Mouse (Mus musculus) MEL (cell line): ENCODE measurements at regions not wholly inside any gene's neighbourhood (a gene's known extent, or its start where the extent isn't known, plus 50 kb on each side); places are given as distances from the start of the nearest gene placed in this dataset.

Experiments
- DNase-seq: peaks from one replicate; pipeline ENCODE4 v3.0.0; 2011; ENCODE audit warnings: low read depth, low spot score
- H3K27ac ChIP-seq: 2 replicates; pipeline ENCODE4 v1.5.1; 2012; ENCODE audit warnings: low read depth, mild to moderate bottlenecking, control low read depth, low read length, moderate library complexity; ENCODE audit not compliant: control insufficient read depth
- H3K27me3 ChIP-seq, 2 experiments: fragments of 150-350 bp in 1 of 2; sonication (generic) in 1 of 2; 2 replicates each; pipeline ENCODE4 v1.6.1; 2012; ENCODE audit warnings: low read length in 2 of 2, mild to moderate bottlenecking in 2 of 2, improper control_type of control experiment in 1 of 2, moderate library complexity in 1 of 2; ENCODE audit not compliant: insufficient read depth in 2 of 2, control insufficient read depth in 1 of 2
- H3K36me3 ChIP-seq, 2 experiments: 2 replicates each; pipeline ENCODE4 v1.6.1; 2012 to 2014; ENCODE audit warnings: low read length in 2 of 2, improper control_type of control experiment in 1 of 2, inconsistent platforms in 1 of 2, mild to moderate bottlenecking in 1 of 2; ENCODE audit not compliant: insufficient read depth in 2 of 2, control insufficient read depth in 1 of 2
- H3K4me1 ChIP-seq, 2 experiments: fragments of 150-350 bp in 1 of 2; sonication (generic) in 1 of 2; 2 replicates each; pipeline ENCODE4 v1.6.1; 2012; ENCODE audit warnings: low read length in 2 of 2, improper control_type of control experiment in 1 of 2, mild to moderate bottlenecking in 1 of 2; ENCODE audit not compliant: insufficient read depth in 2 of 2, control insufficient read depth in 1 of 2
- H3K4me3 ChIP-seq, 2 experiments: fragments of 150-350 bp in 1 of 2; sonication (generic) in 1 of 2; 2 replicates each; pipeline ENCODE4 v1.5.1; 2012; ENCODE audit warnings: low read depth in 2 of 2, low read length in 2 of 2, mild to moderate bottlenecking in 2 of 2, moderate library complexity in 2 of 2, control low read depth in 1 of 2, improper control_type of control experiment in 1 of 2; ENCODE audit not compliant: control insufficient read depth in 1 of 2, insufficient read depth in 1 of 2
- H3K79me2 ChIP-seq: 2 replicates; pipeline ENCODE4 v1.6.1; 2012; ENCODE audit warnings: mild to moderate bottlenecking, low read length, moderate library complexity; ENCODE audit not compliant: control insufficient read depth, poor library complexity, insufficient read depth
- H3K9ac ChIP-seq: 2 replicates; pipeline ENCODE4 v1.6.1; 2012; ENCODE audit warnings: low read depth, mild to moderate bottlenecking, control low read depth, low read length, moderate library complexity; ENCODE audit not compliant: control insufficient read depth, poor library complexity, severe bottlenecking
- H3K9me3 ChIP-seq: fragments of 150-350 bp; sonication (generic); replicated peaks from 2 replicates; pipeline ENCODE4 v1.6.1; 2012; ENCODE audit warnings: mild to moderate bottlenecking, low read length, improper control_type of control experiment, moderate library complexity; ENCODE audit not compliant: insufficient read depth
- BHLHE40 ChIP-seq: IDR thresholded peaks from 2 replicates; pipeline ENCODE4 v1.6.1; 2012; ENCODE audit warnings: low read depth, mild to moderate bottlenecking, inconsistent platforms, low read length, improper control_type of control experiment, borderline replicate concordance
- CHD1 ChIP-seq: IDR thresholded peaks from 2 replicates; pipeline ENCODE4 v1.6.1; 2012; ENCODE audit warnings: low read depth, mild to moderate bottlenecking, inconsistent platforms, low read length, improper control_type of control experiment
- CHD2 ChIP-seq: IDR thresholded peaks from 2 replicates; pipeline ENCODE4 v1.6.1; 2011; ENCODE audit warnings: low read length, improper control_type of control experiment
- CTCF ChIP-seq, 3 experiments: IDR thresholded peaks in 2 of 3; conservative IDR thresholded peaks in 1 of 3; 2 replicates each; pipeline ENCODE4 v1.5.1; 2011 to 2012; ENCODE audit warnings: low read length in 3 of 3, low read depth in 2 of 3, mild to moderate bottlenecking in 2 of 3, improper control_type of control experiment in 1 of 3, inconsistent platforms in 1 of 3, mixed read lengths in 1 of 3, moderate library complexity in 1 of 3; ENCODE audit not compliant: control insufficient read depth in 1 of 3, insufficient read depth in 1 of 3, poor library complexity in 1 of 3, severe bottlenecking in 1 of 3
- EP300 ChIP-seq, 2 experiments: IDR thresholded peaks; 2 replicates each; pipeline ENCODE4 v1.6.1; 2011; ENCODE audit warnings: improper control_type of control experiment in 2 of 2, low read length in 2 of 2, low read depth in 1 of 2, mild to moderate bottlenecking in 1 of 2
- ETS1 ChIP-seq: IDR thresholded peaks from 2 replicates; pipeline ENCODE4 v1.6.1; 2012; ENCODE audit warnings: low read depth, mild to moderate bottlenecking, inconsistent platforms, low read length, improper control_type of control experiment, moderate library complexity
- GABPA ChIP-seq: IDR thresholded peaks from 2 replicates; pipeline ENCODE4 v1.6.1; 2012; ENCODE audit warnings: low read depth, mild to moderate bottlenecking, inconsistent platforms, low read length, improper control_type of control experiment, moderate library complexity
- JUND ChIP-seq: IDR thresholded peaks from 2 replicates; pipeline ENCODE4 v1.6.1; 2011; ENCODE audit warnings: low read depth, mild to moderate bottlenecking, improper control_type of control experiment, low read length
- MEF2A ChIP-seq: IDR thresholded peaks from 2 replicates; pipeline ENCODE4 v1.6.1; 2014; ENCODE audit warnings: low read depth, mild to moderate bottlenecking, inconsistent platforms, low read length, improper control_type of control experiment; ENCODE audit not compliant: poor library complexity, insufficient replicate concordance, severe bottlenecking; ENCODE audit errors: extremely low read depth
- MYB ChIP-seq: IDR thresholded peaks from 2 replicates; pipeline ENCODE4 v1.6.1; 2011; ENCODE audit warnings: mild to moderate bottlenecking, low read depth, low read length, improper control_type of control experiment
- NELFE ChIP-seq: IDR thresholded peaks from 2 replicates; pipeline ENCODE4 v1.6.1; 2011; ENCODE audit warnings: low read depth, low read length, improper control_type of control experiment
- POLR2A ChIP-seq, 2 experiments: IDR thresholded peaks; 2 replicates each; pipeline ENCODE4 v1.6.1; 2011 to 2012; ENCODE audit warnings: low read length in 2 of 2, mild to moderate bottlenecking in 2 of 2, control low read depth in 1 of 2, improper control_type of control experiment in 1 of 2, low read depth in 1 of 2, moderate library complexity in 1 of 2; ENCODE audit not compliant: control insufficient read depth in 1 of 2, insufficient read depth in 1 of 2, poor library complexity in 1 of 2
- POLR2AphosphoS2 ChIP-seq: IDR thresholded peaks from 2 replicates; pipeline ENCODE4 v1.6.1; 2011; ENCODE audit warnings: low read length, improper control_type of control experiment
- RAD21 ChIP-seq: IDR thresholded peaks from 2 replicates; pipeline ENCODE4 v1.6.1; 2011; ENCODE audit warnings: mild to moderate bottlenecking, low read depth, low read length, improper control_type of control experiment
- RCOR1 ChIP-seq: IDR thresholded peaks from 2 replicates; pipeline ENCODE4 v1.6.1; 2012; ENCODE audit warnings: low read depth, mild to moderate bottlenecking, inconsistent platforms, low read length, improper control_type of control experiment
- SIN3A ChIP-seq: IDR thresholded peaks from 2 replicates; pipeline ENCODE4 v1.6.1; 2012; ENCODE audit warnings: low read length, improper control_type of control experiment, inconsistent platforms
- TAL1 ChIP-seq: IDR thresholded peaks from 2 replicates; pipeline ENCODE4 v1.6.1; 2012; ENCODE audit warnings: mild to moderate bottlenecking, inconsistent platforms, low read length, moderate library complexity, mixed read lengths
- TCF12 ChIP-seq: IDR thresholded peaks from 2 replicates; pipeline ENCODE4 v1.6.1; 2014; ENCODE audit warnings: low read depth, mild to moderate bottlenecking, inconsistent platforms, low read length, improper control_type of control experiment, moderate library complexity
- UBTF ChIP-seq: IDR thresholded peaks from 2 replicates; pipeline ENCODE4 v1.6.1; 2012; ENCODE audit warnings: low read depth, mild to moderate bottlenecking, inconsistent platforms, low read length, improper control_type of control experiment, moderate library complexity, borderline replicate concordance; ENCODE audit not compliant: insufficient read depth
- USF1 ChIP-seq: IDR thresholded peaks from 2 replicates; pipeline ENCODE4 v1.6.1; 2014; ENCODE audit warnings: low read depth, mild to moderate bottlenecking, inconsistent platforms, low read length, improper control_type of control experiment, moderate library complexity
- USF2 ChIP-seq, 2 experiments: IDR thresholded peaks; 2 replicates each; pipeline ENCODE4 v1.6.1; 2011 to 2012; ENCODE audit warnings: improper control_type of control experiment in 2 of 2, low read length in 2 of 2, borderline replicate concordance in 1 of 2, inconsistent platforms in 1 of 2, low read depth in 1 of 2, mild to moderate bottlenecking in 1 of 2; ENCODE audit not compliant: insufficient read depth in 1 of 2
- ZMIZ1 ChIP-seq: IDR thresholded peaks from 2 replicates; pipeline ENCODE4 v1.6.1; 2012; ENCODE audit warnings: low read depth, mild to moderate bottlenecking, inconsistent platforms, low read length, improper control_type of control experiment, moderate library complexity
- ZNF384 ChIP-seq: IDR thresholded peaks from 2 replicates; pipeline ENCODE4 v1.6.1; 2012; ENCODE audit warnings: low read depth, mild to moderate bottlenecking, inconsistent platforms, low read length, improper control_type of control experiment

DNA sequence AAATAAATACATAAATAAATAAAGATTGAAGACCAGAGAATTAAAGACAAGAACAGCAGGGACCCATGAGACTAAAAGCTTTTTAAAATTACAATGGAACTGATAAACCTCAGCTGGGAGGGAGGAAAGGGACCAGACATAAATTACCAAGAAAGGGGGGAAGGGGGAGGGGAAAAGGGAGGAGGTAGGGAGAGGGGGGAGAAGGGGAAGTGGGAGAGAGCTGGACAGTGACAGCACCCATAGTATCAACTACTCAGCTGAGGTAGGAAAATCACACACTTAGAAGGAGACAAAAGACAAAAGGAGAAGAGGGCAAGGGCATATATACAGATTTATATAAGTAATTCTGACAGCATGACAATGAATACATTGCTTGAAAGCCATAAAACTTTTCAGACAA, 626.4 kb upstream of the Adam5 start:
- Histone ChIP-seq H3K4me3 (no peak overlapping the region), H3K27ac (no peak overlapping the region), H3K27me3 (no peaks in the 10 kb centered on the region), H3K4me1 (peaks cover 16 to 24% of the 10 kb centered on the region in 2 experiments), H3K9me3 (no peaks in the 10 kb centered on the region), H3K9ac (no peak overlapping the region), H3K79me2 (no peaks in the 10 kb centered on the region), H3K36me3 (peaks cover 0 to 27% of the 10 kb centered on the region in 2 experiments; a peak in 2 of 4 replicates)
- no peak for TF ChIP-seq JUND
- TF ChIP-seq CHD1: no peak
- TF ChIP-seq RAD21: no peak
- no peak for TF ChIP-seq TCF12
- TF ChIP-seq ZNF384: no peak
- no peak for TF ChIP-seq POLR2A (IDR thresholded peaks at IDR 0.05; ENCODE audit: control insufficient read depth in 1 of 2, insufficient read depth in 1 of 2, low read depth in 1 of 2, low read length in 2 of 2, poor library complexity in 1 of 2)
- no peak for TF ChIP-seq SIN3A
- no peak for TF ChIP-seq RCOR1
- TF ChIP-seq CHD2: no peak
- no peak for TF ChIP-seq EP300 (IDR thresholded peaks at IDR 0.05; ENCODE audit: low read depth in 1 of 2, low read length in 2 of 2)
- no peak for TF ChIP-seq UBTF
- no peak for TF ChIP-seq MYB
- no peak for TF ChIP-seq USF2 (IDR thresholded peaks at IDR 0.05; ENCODE audit: borderline replicate concordance in 1 of 2, insufficient read depth in 1 of 2, low read depth in 1 of 2, low read length in 2 of 2)
- no peak for TF ChIP-seq MEF2A
- TF ChIP-seq ETS1: no peak
- no peak for TF ChIP-seq POLR2AphosphoS2
- TF ChIP-seq NELFE: no peak
- no peak for TF ChIP-seq USF1
- DNase-seq: no peak

DNA sequence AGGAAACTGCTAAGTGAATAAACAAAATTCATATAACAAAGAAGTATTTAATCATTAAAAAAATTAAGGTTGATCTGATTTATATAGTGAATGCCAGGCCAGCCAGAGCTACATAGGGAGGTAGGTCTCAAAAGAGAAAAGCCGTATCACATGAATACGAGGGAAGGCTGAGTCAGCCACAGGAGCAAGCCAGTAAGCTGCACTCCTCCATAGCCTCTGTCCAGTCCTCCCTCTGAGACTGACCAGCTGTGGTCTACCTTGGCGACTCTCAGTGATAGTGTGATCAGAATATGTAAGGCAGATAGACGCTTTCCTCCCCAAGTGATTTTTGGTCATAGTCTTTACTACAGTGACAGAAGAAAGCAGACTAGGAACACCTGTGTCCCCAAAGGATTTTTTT, 625.4 kb upstream of the Adam5 start:
- TF ChIP-seq GABPA: no peak
- no peak for TF ChIP-seq ETS1
- TF ChIP-seq BHLHE40: no peak
- TF ChIP-seq CTCF (IDR thresholded peaks at IDR 0.05 in 2 of 3, conservative IDR thresholded peaks at IDR 0.05 in 1 of 3; ENCODE audit: control insufficient read depth in 1 of 3, insufficient read depth in 1 of 3, low read depth in 2 of 3, low read length in 3 of 3, poor library complexity in 1 of 3, severe bottlenecking in 1 of 3): no peak
- no peak for TF ChIP-seq TAL1
- TF ChIP-seq ZMIZ1: no peak
- Histone ChIP-seq H3K9ac (no peak overlapping the region), H3K27ac (no peak overlapping the region), H3K4me3 (no peak overlapping the region), H3K79me2 (no peaks in the 10 kb centered on the region), H3K9me3 (no peaks in the 10 kb centered on the region), H3K36me3 (peaks cover 0 to 31% of the 10 kb centered on the region in 2 experiments; a peak in 2 of 4 replicates), H3K4me1 (peaks cover 16 to 32% of the 10 kb centered on the region in 2 experiments), H3K27me3 (no peaks in the 10 kb centered on the region)
- DNase-seq: no peak
